Mouse (Mus musculus) liver, postnatal 0 days (tissue): Measurements from ENCODE around the gene Asb7. TPM values are rescaled to one million over a fixed set of nuclear protein-coding genes. Genes with fewer than 3 reads are reported as not detected.
A peak's percentile ranks its signal among the peaks of the same experiment; 100 is the strongest.

Source experiments
- ATAC-seq: fragments of 200-750 bp; cut with Nextera tagmentation; 2 replicates; pipeline ENCODE4 v1.8.0; 2017; ENCODE audit warnings: mild to moderate bottlenecking, moderate library complexity
- DNase-seq: peaks from one replicate; pipeline ENCODE4 v3.0.0-alpha.2; 2016
- H3K27ac ChIP-seq: fragments of 300-500 bp; sonication (generic); 2 replicates; pipeline ENCODE4 v1.5.1; 2014; ENCODE audit warnings: antibody characterized with exemption, moderate library complexity, mild to moderate bottlenecking, low read depth
- H3K27me3 ChIP-seq: fragments of 300-500 bp; sonication (generic); 2 replicates; pipeline ENCODE4 v1.6.1; 2014; ENCODE audit warnings: low read length, control low read depth, mixed read lengths; ENCODE audit not compliant: insufficient read depth
- H3K36me3 ChIP-seq: fragments of 300-500 bp; sonication (generic); replicated peaks from 2 replicates; pipeline ENCODE4 v1.6.1; 2014; ENCODE audit warnings: mild to moderate bottlenecking, control low read depth, low read length, moderate library complexity, mixed read lengths; ENCODE audit not compliant: insufficient read depth
- H3K4me1 ChIP-seq: fragments of 300-500 bp; sonication (generic); 2 replicates; pipeline ENCODE4 v1.6.1; 2014; ENCODE audit warnings: antibody characterized with exemption, mild to moderate bottlenecking, control low read depth; ENCODE audit not compliant: insufficient read depth
- H3K4me2 ChIP-seq: fragments of 300-500 bp; sonication (generic); 2 replicates; pipeline ENCODE4 v1.6.1; 2014; ENCODE audit warnings: low read depth, mild to moderate bottlenecking, low read length, moderate library complexity, mixed read lengths
- H3K4me3 ChIP-seq: fragments of 300-500 bp; sonication (generic); 2 replicates; pipeline ENCODE4 v1.5.1; 2014; ENCODE audit warnings: low read depth, low read length
- H3K9ac ChIP-seq: fragments of 300-500 bp; sonication (generic); replicated peaks from 2 replicates; pipeline ENCODE4 v1.6.1; 2014; ENCODE audit warnings: mild to moderate bottlenecking, moderate library complexity
- H3K9me3 ChIP-seq: fragments of 300-500 bp; sonication (generic); 2 replicates; pipeline ENCODE4 v1.6.1; 2016; ENCODE audit warnings: mild to moderate bottlenecking, control low read depth, low read length, mixed read lengths
- CTCF ChIP-seq: sonication (generic); IDR thresholded peaks from 2 replicates; pipeline ENCODE4 v1.5.1; 2016; ENCODE audit warnings: antibody characterized with exemption, low read depth
- EP300 ChIP-seq: IDR thresholded peaks from 2 replicates; pipeline ENCODE4 v1.6.1; 2016; ENCODE audit warnings: antibody characterized with exemption, low read depth, mild to moderate bottlenecking
- WGBS: fragments of 180-500 bp; shearing (Covaris S2); extraction: QIAGEN DNeasy Blood & Tissue Kit; methylation state at CpG from one replicate; pipeline ENCODE4 v1.1.7; 2014; ENCODE audit not compliant: insufficient replicate concordance; 5-methylcytosine and 5-hydroxymethylcytosine counted together
- polyA plus RNA-seq: library from polyadenylated mRNA; unstranded; fragments of >200 nt; fragmentation: Nextera tagmentation; extraction: Ambion mirVana; gene quantifications from 2 replicates; pipeline ENCODE4 v1.2.1, GENCODE M21; 2015

The Asb7 gene
- polyA plus RNA-seq, 1 experiment from 2014 or later = 3.5 TPM

DNA sequence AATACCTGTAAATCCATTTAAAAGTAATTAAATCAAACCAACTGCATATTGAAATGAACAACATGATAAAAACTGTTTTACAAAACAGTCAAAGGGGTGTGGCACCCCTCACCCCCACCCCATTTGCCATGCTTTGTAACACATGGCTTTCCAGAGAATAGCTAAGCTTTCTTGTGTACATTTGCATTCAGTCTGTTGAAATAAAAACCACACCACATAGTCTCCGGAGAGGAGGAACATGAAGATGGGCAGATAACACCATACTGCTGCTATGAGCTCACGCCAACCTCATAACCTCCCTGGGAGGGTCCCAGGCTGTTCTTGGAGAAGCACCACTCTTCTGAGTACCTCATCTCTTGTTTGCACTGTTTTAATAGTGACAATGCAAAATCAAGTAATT lies 40.2 kb downstream of the Asb7 start:
- Histone ChIP-seq H3K4me3 (no peak overlapping the region), H3K9ac (no peak overlapping the region), H3K4me1 (no peaks in the 10 kb centered on the region), H3K4me2 (no peak overlapping the region), H3K36me3 (peaks cover 21% of the 10 kb centered on the region), H3K27ac (no peak overlapping the region), H3K9me3 (no peaks in the 10 kb centered on the region), H3K27me3 (no peaks in the 10 kb centered on the region)
- ATAC-seq (no peak), DNase-seq (no peak)
- no peak for TF ChIP-seq CTCF
- no peak for TF ChIP-seq EP300
- WGBS = 53% methylated on average over 2 of the region's 2 CpGs

DNA sequence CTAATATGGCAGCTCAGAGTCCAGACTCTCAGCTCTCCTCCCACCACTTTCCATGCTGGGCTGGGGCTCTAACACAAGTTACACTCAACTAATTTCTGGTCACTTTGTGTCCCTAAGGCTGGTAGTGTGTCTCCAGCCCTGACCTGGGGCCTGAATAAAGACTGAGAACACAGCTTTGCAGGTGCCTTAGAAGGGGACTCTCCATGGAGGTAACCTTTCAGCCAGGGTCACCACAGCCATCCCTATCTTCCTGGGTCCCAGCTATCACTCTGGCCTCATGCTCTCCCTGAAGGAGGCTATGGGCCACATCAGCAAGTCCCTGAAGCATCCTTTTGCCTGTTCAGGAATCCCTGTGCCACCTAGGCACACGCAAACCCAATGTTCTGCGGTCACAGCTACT lies 43.7 kb downstream of the Asb7 start:
- 89% methylated on average over 2 of the region's 2 CpGs for WGBS
- H3K4me2 ChIP-seq = no peak overlapping the region
- ATAC-seq (no peak), DNase-seq (no peak)
- no peaks in the 10 kb centered on the region for H3K27me3 ChIP-seq
- no peaks in the 10 kb centered on the region for H3K4me1 ChIP-seq
- H3K27ac ChIP-seq = no peak overlapping the region
- no peaks in the 10 kb centered on the region for H3K9me3 ChIP-seq
- peaks cover 12% of the 10 kb centered on the region; the same call in 1 of the 2 replicates for H3K36me3 ChIP-seq
- H3K4me3 ChIP-seq = no peak overlapping the region
- TF ChIP-seq CTCF (no peak), EP300 (no peak)
- no peak overlapping the region for H3K9ac ChIP-seq

DNA sequence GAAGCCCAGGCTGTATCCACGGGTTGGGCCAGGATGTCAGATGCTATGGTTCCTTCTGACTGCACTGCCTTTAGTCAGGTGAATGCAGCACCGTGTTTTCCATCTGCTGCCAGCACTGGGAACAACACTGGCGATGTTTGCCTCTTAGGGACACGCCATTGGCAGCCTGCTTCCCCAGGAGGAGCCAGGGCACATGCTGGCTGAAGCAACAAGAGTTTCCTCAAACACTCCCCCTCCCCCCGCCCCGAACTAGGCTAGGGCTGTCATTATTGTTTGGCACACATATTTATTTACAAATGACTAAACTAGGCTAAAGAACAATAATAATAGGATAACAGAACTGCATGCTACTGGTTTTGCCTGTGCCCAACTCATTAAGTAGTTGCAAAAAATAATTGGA lies 56.0 kb downstream of the Asb7 start:
- TF ChIP-seq CTCF (no peak), EP300 (no peak)
- H3K9me3 ChIP-seq = no peaks in the 10 kb centered on the region
- no peak overlapping the region for H3K9ac ChIP-seq
- H3K4me3 ChIP-seq = no peak overlapping the region
- no peak for ATAC-seq
- H3K36me3 ChIP-seq = no peaks in the 10 kb centered on the region
- no peaks in the 10 kb centered on the region for H3K27me3 ChIP-seq
- H3K4me1 ChIP-seq = no peaks in the 10 kb centered on the region
- WGBS = 55% methylated on average over 6 of the region's 6 CpGs
- no peak overlapping the region for H3K4me2 ChIP-seq
- DNase-seq = no peak
- no peak overlapping the region for H3K27ac ChIP-seq

DNA sequence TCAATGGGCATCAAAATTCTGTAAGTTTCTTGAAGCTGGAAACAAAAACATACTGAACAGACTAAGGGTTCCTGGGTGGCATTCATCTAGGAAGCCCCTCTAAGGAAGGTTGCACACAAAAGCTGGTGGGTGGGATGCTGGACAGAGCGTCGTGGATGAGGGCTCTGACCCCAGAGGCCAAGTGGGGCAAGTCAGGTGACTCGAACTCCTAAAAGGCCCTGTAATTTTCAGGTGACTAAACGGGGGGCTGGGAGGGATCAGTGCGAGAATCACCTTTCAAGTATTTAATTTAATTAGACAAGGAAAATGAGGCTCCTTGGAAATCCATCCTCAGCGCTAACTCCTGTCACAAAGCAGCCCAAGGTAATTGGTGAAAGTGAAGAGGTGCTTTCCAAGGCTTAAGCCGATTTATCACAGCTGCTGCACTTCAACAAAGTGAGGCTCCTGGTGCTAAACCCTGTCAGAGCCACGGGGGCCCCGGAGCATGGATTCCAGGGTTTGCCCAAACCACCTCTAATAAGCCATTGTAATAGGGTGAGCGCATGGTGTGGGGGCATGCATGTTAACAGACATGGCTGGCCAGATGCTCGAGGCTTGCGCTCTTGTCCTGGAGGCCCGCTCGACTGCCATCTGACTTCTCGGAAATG lies 59.1 kb downstream of the Asb7 start:
- H3K4me1 ChIP-seq = no peaks in the 10 kb centered on the region
- H3K36me3 ChIP-seq = no peaks in the 10 kb centered on the region
- WGBS = 82% methylated on average over 15 of the region's 15 CpGs
- TF ChIP-seq CTCF (no peak), EP300 (no peak)
- no peak overlapping the region for H3K27ac ChIP-seq
- no peak overlapping the region for H3K9ac ChIP-seq
- DNase-seq (no peak), ATAC-seq (no peak)
- H3K4me3 ChIP-seq = no peak overlapping the region
- no peaks in the 10 kb centered on the region for H3K27me3 ChIP-seq
- no peaks in the 10 kb centered on the region for H3K9me3 ChIP-seq
- H3K4me2 ChIP-seq = no peak overlapping the region

DNA sequence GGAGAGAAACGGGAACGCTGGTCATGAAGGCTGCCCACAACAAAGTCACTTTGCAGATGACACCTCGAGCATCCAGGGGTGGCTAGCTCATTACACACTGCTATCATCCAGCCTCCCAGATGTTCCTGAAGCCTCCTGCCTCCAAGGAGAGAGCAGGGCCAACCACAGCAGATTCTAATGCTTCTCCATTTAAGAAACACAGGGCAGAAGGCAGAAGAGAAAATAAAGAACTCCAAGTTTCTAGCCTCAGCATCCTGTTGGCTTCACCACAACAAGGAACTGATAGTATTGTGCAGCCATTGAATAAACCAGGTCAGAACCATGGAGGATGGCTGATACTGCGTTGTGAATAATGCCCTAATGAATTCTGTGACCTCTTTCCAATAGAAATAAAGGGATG lies 60.0 kb downstream of the Asb7 start:
- Histone ChIP-seq H3K27ac (no peak overlapping the region), H3K9ac (no peak overlapping the region), H3K27me3 (no peaks in the 10 kb centered on the region), H3K4me2 (no peak overlapping the region), H3K9me3 (no peaks in the 10 kb centered on the region), H3K4me1 (no peaks in the 10 kb centered on the region), H3K4me3 (no peak overlapping the region), H3K36me3 (no peaks in the 10 kb centered on the region)
- TF ChIP-seq EP300 (no peak), CTCF (no peak)
- DNase-seq (no peak), ATAC-seq (no peak)
- 68% methylated on average over 4 of the region's 4 CpGs for WGBS

DNA sequence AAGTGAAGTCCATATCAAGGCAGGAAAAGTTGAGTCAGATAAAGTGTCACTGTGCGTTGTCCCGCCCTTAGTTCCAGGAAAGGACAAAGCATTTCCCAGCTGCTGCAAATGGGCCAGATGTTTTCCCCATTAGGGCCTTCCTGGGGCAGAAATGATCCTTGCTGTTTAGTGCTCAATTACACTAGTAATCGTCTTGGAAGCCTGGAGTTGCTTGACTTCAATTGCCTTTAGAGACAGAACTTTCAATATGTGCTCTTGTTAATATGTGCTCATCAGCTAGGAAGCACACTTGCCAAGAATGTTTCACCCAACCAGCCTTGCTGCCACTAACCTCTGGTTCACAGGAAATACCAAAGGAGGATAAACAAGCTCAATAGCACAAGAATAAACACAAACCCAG lies 66.0 kb downstream of the Asb7 start:
- 60% methylated on average over 3 of the region's 3 CpGs for WGBS
- H3K9ac ChIP-seq = no peak overlapping the region
- H3K27me3 ChIP-seq = no peaks in the 10 kb centered on the region
- H3K4me1 ChIP-seq = no peaks in the 10 kb centered on the region
- H3K4me3 ChIP-seq = no peak overlapping the region
- H3K9me3 ChIP-seq = no peaks in the 10 kb centered on the region
- H3K36me3 ChIP-seq = no peaks in the 10 kb centered on the region
- no peak overlapping the region for H3K4me2 ChIP-seq
- TF ChIP-seq EP300 = 0 out of 2 replicates have a peak, but pooled peaks have one; percentile 13
- TF ChIP-seq CTCF = no peak
- ATAC-seq = peak; percentile 29; the same call in 1 of the 2 replicates
- no peak for DNase-seq
- no peak overlapping the region; the same call in 1 of the 2 replicates for H3K27ac ChIP-seq
